Mouse (Mus musculus) adrenal gland, adult 8-10 months (tissue): Measurements from ENCODE around the gene Gadd45g. TPM values are rescaled to one million over a fixed set of nuclear protein-coding genes. Genes with fewer than 3 reads are reported as not detected.

Experiments
- DNase-seq: peaks from one replicate; pipeline ENCODE4 v3.0.0; 2022
- total RNA-seq, 4 experiments: library from RNA; stranded (reverse); gene quantifications; 2 replicates each; pipeline ENCODE4 v1.2.4; 2022

Gadd45g gene
- total RNA-seq, 4 experiments from 2014 or later = 13.3 to 61.3 (median 18.6) TPM

- peak; percentile 81 for DNase-seq
Measured at GRCm38 (mm10) chr13:51853301-51854243, 7.1 kb downstream of the Gadd45g start.

GRCm38 (mm10) chr13:51855584-51855983, 9.1 kb downstream of the Gadd45g start:
- DNase-seq = no peak

DNA sequence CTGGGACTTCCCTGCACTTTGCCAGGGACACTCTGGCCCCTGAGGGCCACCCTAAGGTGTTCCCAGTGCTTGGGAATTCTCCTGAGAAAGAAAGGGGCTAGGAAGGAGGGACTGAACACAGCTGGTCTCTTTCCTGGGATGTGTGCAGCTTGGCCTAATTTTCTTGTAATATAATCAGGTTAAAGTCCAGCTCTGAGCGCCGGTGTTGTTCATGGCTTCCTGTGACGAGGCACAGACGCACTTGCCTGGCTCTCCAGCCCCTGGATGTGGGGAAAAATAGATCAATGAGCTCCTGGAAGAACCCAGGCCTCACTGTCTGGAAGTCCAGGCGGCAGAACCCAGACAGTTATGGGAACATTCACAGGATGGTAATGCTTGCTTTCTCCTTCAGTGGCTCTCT, 10.7 kb downstream of the Gadd45g start:
- DNase-seq = no peak

DNA sequence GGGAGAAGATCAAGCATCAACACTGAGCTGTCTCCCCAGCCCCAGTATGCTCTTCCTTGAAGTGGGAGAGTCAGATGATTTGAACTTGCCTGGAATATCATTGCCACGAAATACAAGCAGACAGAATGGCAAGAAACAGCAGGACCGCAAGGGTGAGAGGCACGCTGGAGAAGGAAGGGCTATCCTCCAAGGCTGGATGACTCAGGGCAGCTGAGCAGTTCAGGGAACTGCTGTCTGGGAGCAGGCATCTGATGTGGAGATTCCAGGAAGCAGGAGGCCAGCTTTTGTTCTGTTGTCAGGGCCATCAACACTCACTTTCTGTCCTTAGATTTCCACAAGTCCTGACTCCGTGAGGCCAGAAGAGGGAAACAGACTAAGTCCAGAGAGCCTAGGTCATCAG, 12.0 kb downstream of the Gadd45g start:
- peak; percentile 57 for DNase-seq

- DNase-seq = no peak
Measured at GRCm38 (mm10) chr13:51859174-51859573, 12.7 kb downstream of the Gadd45g start.

- DNase-seq = no peak
Measured at GRCm38 (mm10) chr13:51859798-51860197, 13.3 kb downstream of the Gadd45g start.

- no peak for DNase-seq
Measured at GRCm38 (mm10) chr13:51862750-51863149, 16.3 kb downstream of the Gadd45g start.

GRCm38 (mm10) chr13:51866151-51866659, 19.7 kb downstream of the Gadd45g start:
- no peak for DNase-seq

GRCm38 (mm10) chr13:51868491-51869128, 22.1 kb downstream of the Gadd45g start:
- peak; percentile 57 for DNase-seq

GRCm38 (mm10) chr13:51869129-51869491, 22.6 kb downstream of the Gadd45g start:
- DNase-seq = no peak

DNA sequence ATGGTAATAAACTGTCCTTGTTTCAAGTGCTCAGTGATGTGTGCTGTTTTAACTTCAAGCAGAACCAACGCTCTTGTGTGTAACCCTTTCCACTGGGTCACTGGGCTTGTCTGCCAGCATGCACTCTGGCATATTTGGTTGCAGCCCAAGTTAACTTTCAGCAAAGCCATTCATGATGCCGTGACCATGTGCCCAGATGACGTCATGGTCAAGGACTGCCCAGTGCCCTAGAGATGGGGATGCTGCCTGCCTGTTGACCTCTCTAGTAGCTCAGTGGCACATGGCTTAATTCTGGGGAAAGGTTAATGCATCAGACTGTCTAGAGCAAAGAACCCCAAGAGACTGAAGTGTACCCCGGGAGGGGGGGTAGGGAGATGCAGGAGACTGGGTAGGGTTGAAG, 24.7 kb downstream of the Gadd45g start:
- peak; percentile 34 for DNase-seq

DNA sequence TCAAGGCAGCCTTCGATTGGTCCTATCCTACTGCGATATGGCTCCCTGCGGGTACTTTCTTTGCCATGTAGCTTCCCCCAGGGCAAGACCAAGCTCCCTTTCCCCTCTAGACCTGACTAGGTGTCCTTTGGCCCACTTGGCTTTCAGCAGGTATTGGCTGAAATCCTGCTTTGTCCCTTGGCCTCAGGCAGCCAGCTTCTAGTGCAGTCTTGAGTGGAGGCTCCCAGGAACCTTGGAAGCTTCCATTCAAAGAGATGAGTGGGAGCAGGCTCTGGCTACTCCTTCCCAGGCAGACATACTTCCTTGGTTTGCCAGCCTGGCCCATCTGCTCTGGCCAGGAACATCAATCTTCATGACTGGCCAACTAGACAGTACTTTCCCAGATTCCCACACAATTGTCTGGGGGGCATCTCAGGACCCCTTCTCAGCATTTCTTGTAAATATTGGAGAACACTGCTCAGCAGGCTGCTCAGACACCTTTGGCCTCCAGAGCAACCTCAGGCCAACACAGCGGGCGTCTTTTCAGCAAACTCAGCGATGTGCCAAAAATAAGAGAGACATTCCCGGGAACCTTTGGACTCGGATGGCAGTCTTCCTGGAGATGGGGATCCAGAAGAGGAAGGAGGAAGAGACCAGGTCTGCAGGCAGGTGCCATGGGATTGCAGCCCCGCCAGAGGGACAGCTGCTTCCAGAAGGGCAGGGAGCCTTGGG, 25.9 kb downstream of the Gadd45g start:
- DNase-seq = no peak

DNA sequence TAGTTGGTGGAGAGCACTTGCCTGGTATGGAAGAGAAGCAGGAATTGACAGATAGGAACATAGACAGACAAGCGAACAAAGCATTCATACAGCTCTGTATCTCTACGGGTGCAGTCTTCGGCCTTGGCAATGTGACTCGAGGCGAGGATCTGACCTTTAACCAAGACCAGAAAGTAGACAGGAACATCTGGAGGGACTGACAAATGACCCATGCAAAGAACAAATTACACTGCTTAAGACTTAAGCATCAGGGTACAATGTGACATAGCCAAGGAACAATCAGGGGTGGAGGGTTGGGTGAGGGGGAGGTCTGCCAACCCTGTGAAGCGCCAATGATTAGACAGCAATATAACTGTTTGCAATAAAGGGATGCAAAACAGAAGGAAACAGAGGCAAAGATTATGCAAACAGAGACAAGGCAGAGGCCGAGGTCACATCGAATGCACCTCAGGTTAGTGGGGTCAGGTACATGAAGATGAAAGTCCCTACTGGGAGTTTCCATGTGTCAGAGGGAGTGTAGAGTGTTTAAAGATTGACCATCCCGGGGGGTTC, 26.6 kb downstream of the Gadd45g start:
- no peak for DNase-seq

GRCm38 (mm10) chr13:51873786-51874185, 27.3 kb downstream of the Gadd45g start:
- no peak for DNase-seq

DNA sequence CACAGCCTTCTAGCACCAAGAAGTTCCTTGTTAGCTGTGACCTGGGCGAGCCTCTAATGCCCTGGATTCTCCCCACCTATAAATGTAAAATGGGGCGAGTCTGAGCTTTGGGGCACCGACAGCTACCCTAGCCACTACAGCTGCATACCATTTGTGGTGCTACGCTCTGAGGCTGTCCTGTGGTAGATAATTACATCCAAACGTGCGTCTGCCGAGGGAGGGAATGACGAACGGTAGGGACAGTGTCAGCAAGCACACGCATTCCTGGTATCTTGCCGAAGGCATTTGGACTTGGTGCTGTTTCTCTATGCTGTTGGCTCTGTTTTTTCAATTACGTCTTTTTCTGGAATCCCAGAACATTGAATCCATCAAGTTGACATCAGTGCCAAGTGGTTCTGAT, 29.7 kb downstream of the Gadd45g start:
- no peak for DNase-seq

- DNase-seq = no peak
Measured at GRCm38 (mm10) chr13:51878806-51879205, 32.3 kb downstream of the Gadd45g start.

- DNase-seq = no peak
Measured at GRCm38 (mm10) chr13:51879571-51879970, 33.1 kb downstream of the Gadd45g start.

DNA sequence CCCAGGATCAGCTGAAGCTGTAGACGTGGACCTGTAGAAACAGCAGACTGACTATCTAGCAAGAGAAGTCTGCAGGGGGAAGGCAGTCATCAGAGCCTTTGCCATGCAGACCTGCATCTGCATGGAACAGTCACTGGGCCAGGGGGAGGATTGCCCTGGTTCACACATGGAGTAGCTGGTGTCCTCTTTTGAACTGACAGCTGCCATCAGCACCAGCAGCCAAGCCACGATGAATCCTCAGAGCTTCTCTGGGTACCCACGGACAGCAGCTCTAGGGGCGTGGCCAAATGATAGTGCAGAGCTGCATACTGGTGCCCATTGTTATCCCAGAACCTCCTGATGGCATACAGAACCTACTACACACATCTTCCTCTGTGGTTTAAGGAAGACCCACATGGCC, 33.5 kb downstream of the Gadd45g start:
- DNase-seq = no peak

DNA sequence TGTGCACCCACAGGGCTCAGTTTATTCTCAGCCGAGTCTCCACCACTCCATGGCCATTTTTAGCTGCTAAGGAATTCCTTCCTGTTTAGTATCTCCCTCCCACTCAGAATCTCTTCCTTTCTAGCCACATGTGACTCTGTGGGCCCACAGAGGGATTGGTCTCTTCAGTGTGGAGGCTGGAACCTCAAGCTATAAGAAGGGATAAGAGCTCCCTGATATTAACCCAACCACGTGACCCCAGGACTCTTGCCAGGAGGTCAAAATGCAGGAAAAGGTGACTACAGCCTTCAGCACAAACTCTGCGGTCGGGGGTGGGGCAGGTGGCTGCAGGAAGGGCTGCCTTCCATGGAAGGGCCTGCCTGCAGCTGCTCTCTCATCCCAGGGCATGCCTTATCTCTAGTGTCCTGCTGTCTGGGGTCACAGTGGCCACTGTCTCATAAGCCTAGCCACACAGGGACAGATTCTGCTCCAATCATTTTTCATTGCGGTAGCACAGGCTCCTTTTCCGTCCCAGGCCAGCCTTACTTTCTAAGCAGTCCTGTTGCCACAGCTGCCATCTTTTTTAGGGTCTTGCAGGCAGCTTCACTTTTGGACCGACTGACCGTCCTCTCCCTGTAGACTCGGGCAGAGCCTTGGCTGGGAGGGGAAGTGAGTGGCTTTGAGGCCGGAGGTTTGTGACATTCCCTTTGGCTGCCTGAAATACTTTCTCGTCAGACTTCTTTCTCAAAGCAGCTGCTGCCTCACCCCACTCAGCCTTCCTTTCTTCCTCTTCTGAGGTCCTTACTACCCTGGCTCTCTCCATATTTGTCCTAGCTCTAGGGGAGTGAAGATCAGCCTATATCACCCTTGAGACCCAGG, 35.0 kb downstream of the Gadd45g start:
- DNase-seq = no peak

DNA sequence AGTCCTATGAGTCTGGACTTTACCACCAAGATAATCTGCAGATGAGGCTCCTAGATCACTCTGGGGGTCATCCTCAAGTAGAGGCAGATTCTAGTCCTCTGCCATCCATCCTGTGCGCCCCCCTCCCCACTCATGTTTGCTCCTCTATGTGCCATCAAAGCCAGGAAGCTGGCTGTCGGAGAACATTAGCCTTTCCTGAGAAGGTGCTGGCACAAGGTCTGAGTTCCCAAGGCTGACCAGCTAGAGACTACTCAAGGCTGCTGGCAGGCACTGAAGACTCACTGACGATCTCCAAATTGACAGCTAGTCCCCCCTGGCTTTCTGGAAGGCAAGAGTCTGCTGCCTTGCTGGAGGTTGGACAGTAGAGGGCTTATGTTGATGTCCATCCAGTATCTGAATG, 35.7 kb downstream of the Gadd45g start:
- no peak for DNase-seq

DNA sequence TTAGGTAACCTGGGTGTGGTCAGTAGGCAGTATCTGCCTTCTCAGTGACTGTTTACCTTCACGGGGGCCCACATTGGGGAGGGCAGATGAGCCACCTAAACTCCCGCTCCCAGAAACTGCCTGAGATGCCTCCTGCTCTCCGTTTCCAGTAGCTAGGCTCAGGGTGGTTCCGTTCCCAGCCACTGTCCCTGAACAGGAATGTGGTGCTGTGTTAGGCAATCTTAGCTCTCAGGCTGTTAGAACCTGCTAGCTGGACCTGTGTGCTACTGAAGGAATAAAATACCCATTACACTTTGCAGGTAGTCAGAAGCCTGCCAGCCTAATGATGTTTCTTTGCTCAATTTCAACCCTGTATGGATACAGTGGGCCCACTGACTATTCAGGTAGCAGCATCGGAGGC, 37.8 kb downstream of the Gadd45g start:
- DNase-seq = no peak

GRCm38 (mm10) chr13:51885594-51885993, 39.1 kb downstream of the Gadd45g start:
- no peak for DNase-seq
